Mouse (Mus musculus) hindbrain, embryonic 10.5 days (tissue): ENCODE results near the gene Traf5. TPM values are rescaled to one million over a fixed set of nuclear protein-coding genes. Genes with fewer than 3 reads are reported as not detected.

Source experiments
- DNase-seq: peaks from one replicate; pipeline ENCODE4 v3.0.0-alpha.2; 2017; ENCODE audit warnings: low spot score
- H3K27ac ChIP-seq: fragments of 300-500 bp; sonication (generic); 2 replicates; pipeline ENCODE4 v1.5.1; 2016; ENCODE audit warnings: mild to moderate bottlenecking, moderate library complexity
- H3K27me3 ChIP-seq: fragments of 300-500 bp; sonication (generic); 2 replicates; pipeline ENCODE4 v1.6.1; 2016; ENCODE audit warnings: mild to moderate bottlenecking; ENCODE audit not compliant: poor library complexity, insufficient read depth, severe bottlenecking
- H3K36me3 ChIP-seq: fragments of 300-500 bp; sonication (generic); 2 replicates; pipeline ENCODE4 v1.6.1; 2016; ENCODE audit warnings: mild to moderate bottlenecking, moderate library complexity
- H3K4me1 ChIP-seq: fragments of 300-500 bp; sonication (generic); replicated peaks from 2 replicates; pipeline ENCODE4 v1.6.1; 2016; ENCODE audit warnings: mild to moderate bottlenecking
- H3K4me3 ChIP-seq: fragments of 300-500 bp; sonication (generic); 2 replicates; pipeline ENCODE4 v1.5.1; 2016; ENCODE audit warnings: mild to moderate bottlenecking, moderate library complexity
- H3K9me3 ChIP-seq: fragments of 300-500 bp; sonication (generic); 2 replicates; pipeline ENCODE4 v1.6.1; 2016; ENCODE audit warnings: mild to moderate bottlenecking, moderate library complexity
- WGBS: fragments of 180-500 bp; shearing (Covaris S2); methylation state at CpG from one replicate; pipeline ENCODE4 v1.1.7; 2016; 5-methylcytosine and 5-hydroxymethylcytosine counted together
- polyA plus RNA-seq: library from polyadenylated mRNA; unstranded; fragments of >200 nt; fragmentation: Nextera tagmentation; extraction: Ambion mirVana; gene quantifications from 2 replicates; pipeline ENCODE4 v1.2.1, GENCODE M21; 2016

Traf5 gene
- polyA plus RNA-seq, 1 experiment from 2014 or later, result 5.6 TPM

GRCm38 (mm10) chr1:191974509-191975405 is 117.6 kb downstream of the Traf5 start:
- Histone ChIP-seq H3K9me3 (no peaks in the 10 kb centered on the region), H3K36me3 (no peaks in the 10 kb centered on the region), H3K27me3 (no peaks in the 10 kb centered on the region), H3K4me3 (no peak overlapping the region), H3K27ac (no peak overlapping the region), H3K4me1 (peaks cover 13% of the 10 kb centered on the region; the same call in 1 of the 2 replicates)
- no peak for DNase-seq
- 78% methylated on average over 13 of the region's 13 CpGs for WGBS

GRCm38 (mm10) chr1:191969939-191970338 is 122.4 kb downstream of the Traf5 start:
- H3K36me3 ChIP-seq, result no peaks in the 10 kb centered on the region
- no peak for DNase-seq
- H3K9me3 ChIP-seq, result no peaks in the 10 kb centered on the region
- H3K4me1 ChIP-seq, result 0 out of 2 replicates have a peak, but pooled peaks cover 3% of the 10 kb centered on the region
- WGBS, result 74% methylated on average over 5 of the region's 5 CpGs
- no peak overlapping the region for H3K4me3 ChIP-seq
- H3K27ac ChIP-seq, result no peak overlapping the region
- H3K27me3 ChIP-seq, result no peaks in the 10 kb centered on the region

- Histone ChIP-seq H3K27ac (no peak overlapping the region), H3K36me3 (no peaks in the 10 kb centered on the region), H3K9me3 (no peaks in the 10 kb centered on the region), H3K4me1 (peaks cover 13% of the 10 kb centered on the region; the same call in 1 of the 2 replicates), H3K27me3 (no peaks in the 10 kb centered on the region), H3K4me3 (no peak overlapping the region)
- 19% methylated on average over 13 of the region's 13 CpGs for WGBS
- DNase-seq, result peak; percentile 68
Observed at GRCm38 (mm10) chr1:191964773-191965481, 127.4 kb downstream of the Traf5 start.

GRCm38 (mm10) chr1:191963948-191964772 is 128.2 kb downstream of the Traf5 start:
- no peaks in the 10 kb centered on the region for H3K36me3 ChIP-seq

GRCm38 (mm10) chr1:191963413-191963812 is 128.9 kb downstream of the Traf5 start:
- Histone ChIP-seq H3K27ac (no peak overlapping the region), H3K36me3 (no peaks in the 10 kb centered on the region), H3K4me3 (no peak overlapping the region), H3K9me3 (no peaks in the 10 kb centered on the region), H3K4me1 (peaks cover 13% of the 10 kb centered on the region; the same call in 1 of the 2 replicates), H3K27me3 (no peaks in the 10 kb centered on the region)
- WGBS, result 75% methylated on average over 3 of the region's 3 CpGs
- DNase-seq, result no peak

More at GRCm38 (mm10) chr1:191963948-191964772, 128.2 kb downstream of the Traf5 start:
- no peak overlapping the region for H3K4me3 ChIP-seq
- no peaks in the 10 kb centered on the region for H3K27me3 ChIP-seq
- peaks cover 13% of the 10 kb centered on the region; the same call in 1 of the 2 replicates for H3K4me1 ChIP-seq
- WGBS, result 26% methylated on average over 8 of the region's 8 CpGs
- H3K27ac ChIP-seq, result no peak overlapping the region
- peak; percentile 81 for DNase-seq
- no peaks in the 10 kb centered on the region for H3K9me3 ChIP-seq

GRCm38 (mm10) chr1:191960946-191961345 is 131.4 kb downstream of the Traf5 start:
- no peak for DNase-seq
- Histone ChIP-seq H3K36me3 (no peaks in the 10 kb centered on the region), H3K9me3 (no peaks in the 10 kb centered on the region), H3K4me1 (peaks cover 15% of the 10 kb centered on the region; the same call in 1 of the 2 replicates), H3K4me3 (no peak overlapping the region), H3K27ac (no peak overlapping the region), H3K27me3 (no peaks in the 10 kb centered on the region)
- WGBS, result 71% methylated on average over 2 of the region's 2 CpGs

GRCm38 (mm10) chr1:191957321-191957720 is 135.0 kb downstream of the Traf5 start:
- WGBS, result 94% methylated on average over 3 of the region's 3 CpGs
- H3K4me1 ChIP-seq, result peaks cover 7% of the 10 kb centered on the region; the same call in 1 of the 2 replicates
- no peaks in the 10 kb centered on the region for H3K27me3 ChIP-seq

GRCm38 (mm10) chr1:191956871-191957270 is 135.5 kb downstream of the Traf5 start:
- WGBS, result 85% methylated on average over 2 of the region's 2 CpGs
- H3K4me1 ChIP-seq, result peaks cover 7% of the 10 kb centered on the region; the same call in 1 of the 2 replicates
- no peaks in the 10 kb centered on the region for H3K36me3 ChIP-seq
- H3K4me3 ChIP-seq, result no peak overlapping the region
- no peaks in the 10 kb centered on the region for H3K9me3 ChIP-seq
- H3K27me3 ChIP-seq, result no peaks in the 10 kb centered on the region
- DNase-seq, result no peak
- peak overlapping the region; percentile 59 for H3K27ac ChIP-seq

More at GRCm38 (mm10) chr1:191957321-191957720, 135.0 kb downstream of the Traf5 start:
- DNase-seq, result no peak
- Histone ChIP-seq H3K4me3 (no peak overlapping the region), H3K27ac (no peak overlapping the region), H3K9me3 (no peaks in the 10 kb centered on the region), H3K36me3 (no peaks in the 10 kb centered on the region)

- H3K4me3 ChIP-seq, result no peak overlapping the region
- no peaks in the 10 kb centered on the region for H3K9me3 ChIP-seq
- H3K36me3 ChIP-seq, result no peaks in the 10 kb centered on the region
- peak overlapping the region; percentile 59; the same call in 1 of the 2 replicates for H3K27ac ChIP-seq
- DNase-seq, result no peak
- no peaks in the 10 kb centered on the region for H3K27me3 ChIP-seq
- peaks cover 7% of the 10 kb centered on the region; the same call in 1 of the 2 replicates for H3K4me1 ChIP-seq
- 81% methylated on average over 3 of the region's 3 CpGs for WGBS
Observed at GRCm38 (mm10) chr1:191956261-191956660, 136.1 kb downstream of the Traf5 start.

GRCm38 (mm10) chr1:191955101-191955500 is 137.3 kb downstream of the Traf5 start:
- DNase-seq, result no peak
- Histone ChIP-seq H3K4me3 (no peak overlapping the region), H3K4me1 (peaks cover 7% of the 10 kb centered on the region; the same call in 1 of the 2 replicates), H3K27me3 (no peaks in the 10 kb centered on the region), H3K36me3 (no peaks in the 10 kb centered on the region), H3K9me3 (no peaks in the 10 kb centered on the region), H3K27ac (peak overlapping the region; percentile 56; the same call in 1 of the 2 replicates)
- 62% methylated on average over 3 of the region's 3 CpGs for WGBS

- H3K27ac ChIP-seq, result no peak overlapping the region
- 87% methylated on average over 11 of the region's 11 CpGs for WGBS
- H3K4me1 ChIP-seq, result peaks cover 7% of the 10 kb centered on the region; the same call in 1 of the 2 replicates
- H3K27me3 ChIP-seq, result no peaks in the 10 kb centered on the region
- no peaks in the 10 kb centered on the region for H3K36me3 ChIP-seq
- H3K9me3 ChIP-seq, result no peaks in the 10 kb centered on the region
- no peak overlapping the region for H3K4me3 ChIP-seq
- DNase-seq, result no peak
Observed at GRCm38 (mm10) chr1:191952733-191953335, 139.5 kb downstream of the Traf5 start.

GRCm38 (mm10) chr1:191950611-191951010 is 141.7 kb downstream of the Traf5 start:
- DNase-seq, result no peak
- no peak overlapping the region for H3K4me3 ChIP-seq
- no peak overlapping the region for H3K27ac ChIP-seq
- no peaks in the 10 kb centered on the region for H3K27me3 ChIP-seq
- no peaks in the 10 kb centered on the region for H3K9me3 ChIP-seq
- H3K4me1 ChIP-seq, result peaks cover 2% of the 10 kb centered on the region; the same call in 1 of the 2 replicates
- WGBS, result 70% methylated on average over 2 of the region's 2 CpGs
- H3K36me3 ChIP-seq, result no peaks in the 10 kb centered on the region
